Mouse (Mus musculus) C2C12 (cell line): ENCODE measurements around the gene Prmt9. TPM values are rescaled to one million over a fixed set of nuclear protein-coding genes. Genes with fewer than 3 reads are reported as not detected.

Experiments used
- H3K27me3 ChIP-seq: one replicate; pipeline ENCODE4 v1.6.1; 2011; ENCODE audit not compliant: control insufficient read depth, insufficient read depth, insufficient read length
- H3K36me3 ChIP-seq: one replicate; pipeline ENCODE4 v1.6.1; 2011; ENCODE audit not compliant: control insufficient read depth, insufficient read depth
- H3K4me3 ChIP-seq: one replicate; pipeline ENCODE4 v1.5.1; 2011; ENCODE audit warnings: mild to moderate bottlenecking, control low read depth; ENCODE audit not compliant: poor library complexity, insufficient read depth, severe bottlenecking
- H3K79me2 ChIP-seq: one replicate; pipeline ENCODE4 v1.6.1; 2011; ENCODE audit not compliant: control insufficient read depth, insufficient read depth
- H3K79me3 ChIP-seq: one replicate; pipeline ENCODE4 v1.6.1; 2011; ENCODE audit warnings: low read depth, control low read depth
- H3ac ChIP-seq: one replicate; pipeline ENCODE3; 2011; ENCODE audit warnings: low read depth; ENCODE audit not compliant: control insufficient read depth, insufficient read length
- CEBPB ChIP-seq: IDR thresholded peaks from one replicate; pipeline ENCODE4 v1.6.1; 2011; ENCODE audit warnings: low read depth, mild to moderate bottlenecking, control low read depth, moderate library complexity
- CTCF ChIP-seq: IDR thresholded peaks from one replicate; pipeline ENCODE4 v1.5.1; 2011; ENCODE audit not compliant: control insufficient read depth, insufficient read depth, insufficient read length
- FOSL1 ChIP-seq: IDR thresholded peaks from one replicate; pipeline ENCODE4 v1.8.0; 2011; ENCODE audit warnings: mild to moderate bottlenecking, low read length; ENCODE audit not compliant: poor library complexity, insufficient read depth, severe bottlenecking
- MAX ChIP-seq: IDR thresholded peaks from one replicate; pipeline ENCODE4 v1.6.1; 2011; ENCODE audit warnings: mild to moderate bottlenecking, control low read depth
- MYOD1 ChIP-seq: IDR thresholded peaks from one replicate; pipeline ENCODE4 v1.6.1; 2011; ENCODE audit warnings: low read depth; ENCODE audit not compliant: control insufficient read depth, insufficient read length
- MYOG ChIP-seq: IDR thresholded peaks from one replicate; pipeline ENCODE4 v1.6.1; 2011; ENCODE audit not compliant: control insufficient read depth, insufficient read length; ENCODE audit errors: extremely low read depth
- USF1 ChIP-seq: IDR thresholded peaks from one replicate; pipeline ENCODE4 v1.6.1; 2011; ENCODE audit warnings: low read depth, mild to moderate bottlenecking, control low read depth, moderate library complexity
- polyA plus RNA-seq: library from polyadenylated mRNA; unstranded; fragments of >200 nt; fragmentation: generic; extraction: Trizol; gene quantifications from one replicate; pipeline ENCODE4 v1.2.1, GENCODE M21; 2012; ENCODE audit warnings: missing spikeins

Prmt9 gene
- polyA plus RNA-seq, 1 experiment = 7.5 TPM

DNA sequence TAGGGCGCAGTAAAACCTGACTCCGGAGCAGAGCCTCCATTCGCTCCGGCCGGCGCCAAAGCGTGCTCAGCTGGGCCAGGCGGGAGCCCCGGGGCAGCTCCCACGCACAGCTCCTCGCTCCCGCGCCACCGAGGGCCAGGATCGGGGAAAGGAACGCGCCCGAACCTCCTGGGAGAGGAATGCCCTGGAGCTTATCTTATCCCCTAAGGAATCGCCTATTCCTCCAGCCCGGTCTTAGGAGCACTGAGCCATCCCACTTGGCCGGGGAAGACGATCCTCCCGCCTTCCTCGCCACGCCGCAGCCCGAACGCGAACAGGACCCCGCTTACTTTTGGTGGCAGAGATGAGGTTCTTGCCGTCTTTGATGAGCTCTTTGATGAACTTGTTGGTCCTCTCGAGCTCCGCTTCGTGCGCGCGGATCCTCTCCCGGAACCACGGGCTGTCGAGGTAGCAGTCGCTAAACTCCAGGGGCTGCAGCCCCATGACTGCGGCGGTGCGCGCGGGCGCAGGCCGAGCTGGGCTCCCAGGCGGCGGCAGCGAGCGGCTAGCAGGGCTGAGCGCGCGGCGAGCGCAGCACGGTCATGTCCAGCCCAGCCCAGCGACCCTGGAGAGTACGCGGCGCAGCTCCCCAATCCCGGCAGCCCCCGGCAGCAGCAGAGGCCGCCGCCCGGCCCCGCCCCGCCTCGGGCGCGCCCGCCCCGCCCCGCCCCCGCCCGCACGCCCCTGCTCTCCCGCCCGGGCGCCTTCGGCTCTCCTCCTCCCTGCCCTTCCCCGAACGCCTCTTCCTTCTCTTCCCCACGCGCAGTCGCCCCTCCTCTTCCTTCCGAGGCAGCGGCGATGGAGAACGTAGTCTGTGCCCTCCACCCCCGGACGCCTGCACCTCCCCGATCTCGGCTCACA lies 31.6 kb upstream of the Prmt9 start, which contains the start of gene Arhgap10:
Gene Arhgap10 (minus strand): TSS at position 653 of the 900 bp plus-strand sequence.
- TF ChIP-seq MAX (peak; percentile 9), FOSL1 (no peak)
- Histone ChIP-seq H3K4me3 (peak within 1 kb of the TSS; percentile 85), H3K79me3 (peaks cover 50% of the 10 kb centered on the region), H3K27me3 (no peaks in the 10 kb centered on the region), H3K79me2 (peaks cover 73% of the 10 kb centered on the region), H3ac (peak within 1 kb of the TSS; percentile 84), H3K36me3 (peaks cover 8% of the 10 kb centered on the region)

DNA sequence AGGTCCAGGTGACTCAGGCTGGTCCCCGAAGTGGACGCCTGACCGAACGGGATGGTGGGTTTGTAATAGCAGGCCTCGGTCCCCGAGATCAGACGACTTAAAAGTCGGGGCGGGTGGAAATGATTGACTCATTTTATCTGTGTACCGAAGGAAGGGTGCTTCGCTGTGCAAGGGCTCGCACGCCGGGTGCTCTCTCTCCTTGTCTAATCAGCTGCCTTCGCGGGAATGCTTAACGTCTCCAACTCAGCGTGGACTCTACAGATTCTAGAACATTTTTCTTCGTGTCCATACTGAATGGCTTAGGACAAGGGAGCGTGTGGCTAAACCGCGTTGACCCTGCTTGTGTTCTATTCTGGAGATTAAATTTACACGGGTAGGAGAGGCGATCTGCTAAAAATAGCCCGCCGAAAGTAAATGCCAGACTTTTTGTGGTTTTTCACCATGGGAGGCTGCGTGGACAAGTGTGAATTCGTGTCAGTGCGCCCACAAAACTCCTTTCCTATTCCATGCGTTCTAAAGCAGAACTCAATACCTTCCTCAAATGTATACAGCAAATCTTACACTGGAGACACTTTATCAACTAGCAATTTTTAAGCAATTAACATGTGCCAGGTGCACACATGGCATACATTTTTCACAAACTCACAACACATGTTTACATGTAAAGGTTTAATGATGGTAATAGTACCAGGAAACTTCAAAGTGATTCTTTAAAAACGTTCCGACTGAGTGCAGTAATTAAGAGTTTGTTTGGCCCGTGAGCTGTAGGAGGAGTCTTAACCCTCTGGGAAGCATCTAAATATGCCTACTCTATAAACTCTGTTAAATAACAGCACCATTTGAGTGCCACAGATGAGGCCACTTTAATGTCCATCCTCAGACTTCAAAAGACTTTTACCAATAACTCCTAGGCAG lies 30.7 kb upstream of the Prmt9 start:
- H3K4me3 ChIP-seq = peak overlapping the region; percentile 85
- peak; percentile 44 for TF ChIP-seq MAX
- no peak for TF ChIP-seq CEBPB
- TF ChIP-seq CTCF = no peak
- TF ChIP-seq MYOG = no peak
- TF ChIP-seq MYOD1 = no peak

DNA sequence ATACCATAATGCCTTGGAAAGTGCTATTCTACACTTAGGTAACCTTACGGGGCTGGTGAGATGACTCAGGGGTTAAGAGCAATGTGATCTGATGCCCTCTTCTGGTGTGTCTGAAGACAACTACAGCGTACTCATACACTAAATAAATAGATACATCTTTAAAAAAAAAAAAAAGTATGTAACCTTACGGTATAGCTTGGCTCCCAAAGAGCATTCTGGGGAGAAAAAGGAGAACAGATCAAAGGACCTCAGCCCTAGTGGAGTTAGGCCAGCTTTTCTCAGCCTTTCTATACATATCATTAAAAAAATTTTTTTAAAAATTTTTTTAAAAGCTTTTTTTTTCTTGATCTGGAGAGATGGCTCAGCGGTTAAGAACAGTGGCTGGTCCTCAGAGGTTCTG lies 28.6 kb upstream of the Prmt9 start:
- no peak overlapping the region for H3K4me3 ChIP-seq
- TF ChIP-seq USF1 (no peak), FOSL1 (no peak), CTCF (no peak), CEBPB (no peak), MYOG (no peak)
- peaks cover 42% of the 10 kb centered on the region for H3K79me2 ChIP-seq
- H3K27me3 ChIP-seq = no peaks in the 10 kb centered on the region
- H3K79me3 ChIP-seq = peaks cover 19% of the 10 kb centered on the region
- H3K36me3 ChIP-seq = no peaks in the 10 kb centered on the region
- H3ac ChIP-seq = no peak overlapping the region

More for the DNA sequence above, 30.7 kb upstream of the Prmt9 start:
- H3K79me2 ChIP-seq = peaks cover 64% of the 10 kb centered on the region
- H3K36me3 ChIP-seq = peaks cover 8% of the 10 kb centered on the region
- peaks cover 40% of the 10 kb centered on the region for H3K79me3 ChIP-seq
- H3ac ChIP-seq = peak overlapping the region; percentile 66
- no peaks in the 10 kb centered on the region for H3K27me3 ChIP-seq

DNA sequence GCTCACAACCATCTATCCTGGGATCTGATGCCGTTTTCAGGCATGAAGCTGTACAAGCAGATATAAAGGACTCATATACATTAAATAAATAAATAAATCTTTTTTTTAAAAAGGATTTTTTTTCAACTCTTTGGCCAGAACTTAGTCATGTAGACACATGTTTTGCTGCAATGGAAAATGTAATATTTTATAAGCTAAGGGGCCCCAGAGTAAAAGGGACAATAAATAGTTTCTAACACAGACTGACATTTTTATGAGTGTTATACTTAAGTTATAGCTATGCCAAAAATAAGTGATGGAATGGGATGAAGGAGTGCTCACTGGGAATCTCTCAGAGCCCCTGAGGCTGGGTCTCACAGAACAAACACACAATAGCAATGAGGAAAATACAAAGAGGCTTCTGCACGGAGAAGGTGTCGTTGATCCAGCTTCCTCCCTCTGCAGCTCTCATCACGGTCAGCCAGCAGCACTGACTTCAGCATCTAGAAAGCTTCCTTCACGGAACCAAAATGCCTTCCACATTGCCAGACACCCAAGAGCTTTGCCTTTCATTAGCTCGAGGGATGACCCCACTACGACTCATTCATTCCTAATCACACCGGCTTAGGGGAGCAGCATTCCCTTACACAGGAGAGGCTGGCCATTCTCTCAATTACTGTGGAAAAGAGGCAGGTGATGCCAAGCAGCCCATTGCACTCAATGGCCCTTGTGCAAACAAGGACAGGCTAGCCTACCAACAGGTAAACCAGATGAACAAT lies 28.0 kb upstream of the Prmt9 start:
- H3K4me3 ChIP-seq = no peak overlapping the region
- TF ChIP-seq FOSL1 (peak; percentile 4), CEBPB (no peak)
- no peaks in the 10 kb centered on the region for H3K27me3 ChIP-seq
- peaks cover 13% of the 10 kb centered on the region for H3K79me3 ChIP-seq
- H3K36me3 ChIP-seq = no peaks in the 10 kb centered on the region
- H3K79me2 ChIP-seq = peaks cover 36% of the 10 kb centered on the region
- H3ac ChIP-seq = no peak overlapping the region

DNA sequence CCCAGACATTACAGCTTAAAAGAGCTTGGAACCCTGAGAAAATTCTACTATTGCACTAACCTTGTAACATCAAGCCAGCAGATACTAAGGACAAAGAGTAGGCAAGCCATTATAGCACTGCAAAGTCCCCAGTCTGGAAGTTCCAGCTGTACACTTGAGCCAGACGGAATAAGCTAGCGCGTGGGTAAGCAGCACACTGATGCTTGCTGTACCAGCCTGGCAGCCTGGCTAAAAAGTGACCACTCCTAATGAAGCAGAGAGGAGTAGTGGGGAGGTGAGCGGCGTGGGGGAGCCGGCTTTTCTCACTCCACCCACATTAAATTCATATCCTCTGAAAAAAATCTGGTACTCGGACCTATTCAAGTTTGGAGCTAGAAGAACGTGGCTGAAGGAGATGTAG lies 26.2 kb upstream of the Prmt9 start:
- Histone ChIP-seq H3K27me3 (no peaks in the 10 kb centered on the region), H3K79me3 (no peaks in the 10 kb centered on the region), H3K79me2 (peaks cover 21% of the 10 kb centered on the region), H3K36me3 (no peaks in the 10 kb centered on the region), H3ac (no peak overlapping the region), H3K4me3 (no peak overlapping the region)
- TF ChIP-seq MYOD1 (no peak), MYOG (no peak), FOSL1 (no peak)
